Mouse (Mus musculus) neural tube, embryonic 12.5 days (tissue): ENCODE results near the gene Olfr1349. TPM values are rescaled to one million over a fixed set of nuclear protein-coding genes. Genes with fewer than 3 reads are reported as not detected.
"Not testable (repeated sequence)": the region's sequence is repeated elsewhere in the genome, so short reads cannot be mapped to it uniquely, and the experiment has no call there.

Experiments
- ATAC-seq: fragments of 200-750 bp; cut with Nextera tagmentation; 2 replicates; pipeline ENCODE4 v1.8.0; 2017; ENCODE audit warnings: low read depth, mild to moderate bottlenecking, moderate TSS enrichment, moderate library complexity; ENCODE audit not compliant: low FRiP score
- H3K27ac ChIP-seq: fragments of 300-500 bp; sonication (generic); 2 replicates; pipeline ENCODE4 v1.5.1; 2016
- H3K27me3 ChIP-seq: fragments of 300-500 bp; sonication (generic); replicated peaks from 2 replicates; pipeline ENCODE4 v1.6.1; 2016; ENCODE audit warnings: mild to moderate bottlenecking
- H3K36me3 ChIP-seq: fragments of 300-500 bp; sonication (generic); 2 replicates; pipeline ENCODE4 v1.6.1; 2016; ENCODE audit warnings: mild to moderate bottlenecking
- H3K4me1 ChIP-seq: fragments of 300-500 bp; sonication (generic); 2 replicates; pipeline ENCODE4 v1.6.1; 2016
- H3K4me2 ChIP-seq: fragments of 300-500 bp; sonication (generic); replicated peaks from 2 replicates; pipeline ENCODE4 v1.6.1; 2016; ENCODE audit warnings: mild to moderate bottlenecking
- H3K4me3 ChIP-seq: fragments of 300-500 bp; sonication (generic); 2 replicates; pipeline ENCODE4 v1.5.1; 2016
- H3K9ac ChIP-seq: fragments of 300-500 bp; sonication (generic); 2 replicates; pipeline ENCODE4 v1.6.1; 2016; ENCODE audit warnings: mild to moderate bottlenecking
- H3K9me3 ChIP-seq: fragments of 300-500 bp; sonication (generic); 2 replicates; pipeline ENCODE4 v1.6.1; 2016; ENCODE audit warnings: mild to moderate bottlenecking
- WGBS: fragments of 180-500 bp; shearing (Covaris S2); methylation state at CpG from one replicate; pipeline ENCODE4 v1.1.7; 2016; 5-methylcytosine and 5-hydroxymethylcytosine counted together
- polyA plus RNA-seq: library from polyadenylated mRNA; unstranded; fragments of >200 nt; fragmentation: Nextera tagmentation; extraction: Ambion mirVana; gene quantifications from 2 replicates; pipeline ENCODE4 v1.2.1, GENCODE M21; 2016

The Olfr1349 gene
- not detected in 2 replicates for polyA plus RNA-seq

GRCm38 (mm10) chr7:6522850-6523249, at the start of gene Olfr1349:
Gene Olfr1349, minus strand, starts transcription at chr7:6522950.
- no peak for ATAC-seq
- H3K4me1 ChIP-seq, result no peaks in the 10 kb centered on the region
- no peak within 1 kb of the TSS for H3K9ac ChIP-seq
- H3K36me3 ChIP-seq, result no peaks in the 10 kb centered on the region
- H3K4me3 ChIP-seq, result no peak within 1 kb of the TSS
- H3K4me2 ChIP-seq, result no peak within 1 kb of the TSS
- no peaks in the 10 kb centered on the region for H3K27me3 ChIP-seq
- WGBS, result 84% methylated on average over 5 of the region's 5 CpGs
- H3K9me3 ChIP-seq, result peaks cover 2% of the 10 kb centered on the region; the same call in 1 of the 2 replicates
- no peak within 1 kb of the TSS for H3K27ac ChIP-seq

GRCm38 (mm10) chr7:6564541-6564940, 41.8 kb upstream of the Olfr1349 start, which contains the start of gene Olfr1350:
Gene Olfr1350, plus strand, starts transcription at chr7:6564841.
- H3K27ac ChIP-seq, result no peak within 1 kb of the TSS
- H3K4me1 ChIP-seq, result no peaks in the 10 kb centered on the region
- H3K4me2 ChIP-seq, result no peak within 1 kb of the TSS
- H3K9me3 ChIP-seq, result peaks cover 16% of the 10 kb centered on the region; the same call in 1 of the 2 replicates
- no peak within 1 kb of the TSS for H3K9ac ChIP-seq
- no peaks in the 10 kb centered on the region for H3K27me3 ChIP-seq
- no peak for ATAC-seq
- H3K4me3 ChIP-seq, result no peak within 1 kb of the TSS
- H3K36me3 ChIP-seq, result no peaks in the 10 kb centered on the region

GRCm38 (mm10) chr7:6526141-6526540, 3.4 kb upstream of the Olfr1349 start:
- no peak overlapping the region for H3K9ac ChIP-seq
- no peak overlapping the region for H3K4me2 ChIP-seq
- H3K36me3 ChIP-seq, result no peaks in the 10 kb centered on the region
- 67% methylated on average over 5 of the region's 5 CpGs for WGBS
- H3K27me3 ChIP-seq, result no peaks in the 10 kb centered on the region
- no peaks in the 10 kb centered on the region for H3K4me1 ChIP-seq
- 0 out of 2 replicates have a peak, but pooled peaks cover 2% of the 10 kb centered on the region for H3K9me3 ChIP-seq
- H3K27ac ChIP-seq, result no peak overlapping the region
- no peak overlapping the region for H3K4me3 ChIP-seq
- ATAC-seq, result no peak

- no peaks in the 10 kb centered on the region for H3K4me1 ChIP-seq
- no peak for ATAC-seq
These were observed 2.3 kb upstream of the Olfr1349 start for GRCm38 (mm10) chr7:6525001-6525400.

GRCm38 (mm10) chr7:6521666-6522065, 1.1 kb downstream of the Olfr1349 start:
- no peak overlapping the region for H3K4me2 ChIP-seq
- H3K36me3 ChIP-seq, result no peaks in the 10 kb centered on the region
- ATAC-seq, result no peak
- no peak overlapping the region for H3K9ac ChIP-seq
- H3K4me1 ChIP-seq, result no peaks in the 10 kb centered on the region
- no peak overlapping the region for H3K4me3 ChIP-seq
- WGBS, result 51% methylated on average over 1 of the region's 1 CpGs
- peaks cover 7% of the 10 kb centered on the region; the same call in 1 of the 2 replicates for H3K9me3 ChIP-seq
- no peak overlapping the region for H3K27ac ChIP-seq
- no peaks in the 10 kb centered on the region for H3K27me3 ChIP-seq

More at GRCm38 (mm10) chr7:6525001-6525400, 2.3 kb upstream of the Olfr1349 start:
- 59% methylated on average over 3 of the region's 3 CpGs for WGBS
- Histone ChIP-seq H3K27me3 (no peaks in the 10 kb centered on the region), H3K27ac (no peak overlapping the region), H3K4me2 (no peak overlapping the region), H3K9ac (no peak overlapping the region), H3K9me3 (0 out of 2 replicates have a peak, but pooled peaks cover 2% of the 10 kb centered on the region), H3K36me3 (no peaks in the 10 kb centered on the region), H3K4me3 (no peak overlapping the region)

- peaks cover 4% of the 10 kb centered on the region; the same call in 1 of the 2 replicates for H3K9me3 ChIP-seq
- no peak within 1 kb of the TSS for H3K9ac ChIP-seq
- H3K4me3 ChIP-seq, result no peak within 1 kb of the TSS
- no peak within 1 kb of the TSS for H3K27ac ChIP-seq
- H3K4me1 ChIP-seq, result no peaks in the 10 kb centered on the region
- H3K36me3 ChIP-seq, result no peaks in the 10 kb centered on the region
- ATAC-seq, result no peak
- H3K27me3 ChIP-seq, result no peaks in the 10 kb centered on the region
- 98% methylated on average over 1 of the region's 1 CpGs for WGBS
- H3K4me2 ChIP-seq, result no peak within 1 kb of the TSS
These were observed 14.1 kb downstream of the Olfr1349 start, which contains the start of gene Olfr1348 for GRCm38 (mm10) chr7:6508648-6509047. Gene Olfr1348, minus strand, starts transcription at chr7:6508748.

- H3K4me2 ChIP-seq, result no peak within 1 kb of the TSS
- ATAC-seq, result no peak
- no peaks in the 10 kb centered on the region for H3K4me1 ChIP-seq
- H3K9me3 ChIP-seq, result no peaks in the 10 kb centered on the region
- WGBS, result 58% methylated on average over 1 of the region's 1 CpGs
- no peaks in the 10 kb centered on the region for H3K27me3 ChIP-seq
- no peak within 1 kb of the TSS for H3K27ac ChIP-seq
- H3K36me3 ChIP-seq, result no peaks in the 10 kb centered on the region
- no peak within 1 kb of the TSS for H3K4me3 ChIP-seq
- H3K9ac ChIP-seq, result no peak within 1 kb of the TSS
These were observed 23.1 kb downstream of the Olfr1349 start, which contains the start of gene Olfr1347 for GRCm38 (mm10) chr7:6499655-6500054. Gene Olfr1347, minus strand, starts transcription at chr7:6499755.

- H3K9ac ChIP-seq, result no peak within 1 kb of the TSS
- no peak within 1 kb of the TSS for H3K4me3 ChIP-seq
- no peak for ATAC-seq
- H3K27me3 ChIP-seq, result no peaks in the 10 kb centered on the region
- H3K9me3 ChIP-seq, result 0 out of 2 replicates have a peak, but pooled peaks cover 8% of the 10 kb centered on the region
- no peak within 1 kb of the TSS for H3K4me2 ChIP-seq
- H3K27ac ChIP-seq, result no peak within 1 kb of the TSS
- no peaks in the 10 kb centered on the region for H3K4me1 ChIP-seq
- no peaks in the 10 kb centered on the region for H3K36me3 ChIP-seq
- WGBS, result 25% methylated on average over 2 of the region's 2 CpGs
These were observed 35.9 kb downstream of the Olfr1349 start, which contains the start of gene Olfr5 for GRCm38 (mm10) chr7:6486841-6487240. Gene Olfr5, minus strand, starts transcription at chr7:6486941.

GRCm38 (mm10) chr7:6477633-6478032, 45.1 kb downstream of the Olfr1349 start:
- 76% methylated on average over 2 of the region's 2 CpGs for WGBS
- not testable (repeated sequence) for H3K4me1 ChIP-seq

GRCm38 (mm10) chr7:6466951-6467350, 55.8 kb downstream of the Olfr1349 start, which contains the start of gene Olfr1346:
Gene Olfr1346, plus strand, starts transcription at chr7:6467101.
- Histone ChIP-seq H3K9ac (no peak within 1 kb of the TSS), H3K4me3 (no peak within 1 kb of the TSS), H3K36me3 (no peaks in the 10 kb centered on the region), H3K27ac (no peak within 1 kb of the TSS), H3K9me3 (no peaks in the 10 kb centered on the region), H3K4me1 (no peaks in the 10 kb centered on the region), H3K27me3 (no peaks in the 10 kb centered on the region), H3K4me2 (no peak within 1 kb of the TSS)
- no peak for ATAC-seq

More at GRCm38 (mm10) chr7:6477633-6478032, 45.1 kb downstream of the Olfr1349 start:
- not testable (repeated sequence) for H3K4me3 ChIP-seq, H3K27me3 ChIP-seq, H3K4me2 ChIP-seq, H3K9ac ChIP-seq, H3K36me3 ChIP-seq, ATAC-seq, H3K27ac ChIP-seq
- peaks cover 11% of the 10 kb centered on the region; the same call in 1 of the 2 replicates for H3K9me3 ChIP-seq

Other genes with a start within 250 kb of the Olfr1349 start
- gene Zfp667, start 236.4 kb downstream of the Olfr1349 start, polyA plus RNA-seq, result 15.1 and 15.4 TPM in 2 replicates
- 8.0 and 10.1 TPM in 2 replicates for gene Zfp583, start 191.7 kb downstream of the Olfr1349 start, polyA plus RNA-seq
- 3.7 and 5.2 TPM in 2 replicates for gene Gm3854, start 179.2 kb downstream of the Olfr1349 start, polyA plus RNA-seq
- 2.0 and 3.1 TPM in 2 replicates for gene Zfp78, start 159.7 kb downstream of the Olfr1349 start, polyA plus RNA-seq
- gene Zfp28, start 139.7 kb downstream of the Olfr1349 start, polyA plus RNA-seq, result 15.5 and 15.6 TPM in 2 replicates
- gene Smim17, start 124.2 kb downstream of the Olfr1349 start, polyA plus RNA-seq, result 1.5 and 1.7 TPM in 2 replicates
- gene Gm20715, start 112.7 kb downstream of the Olfr1349 start, polyA plus RNA-seq, result not detected in 2 replicates
- gene Olfr1344, start 84.3 kb downstream of the Olfr1349 start, polyA plus RNA-seq, result not detected in 2 replicates
- gene Olfr1336, start 66.8 kb downstream of the Olfr1349 start, polyA plus RNA-seq, result not detected in 2 replicates
- gene Olfr1346, start 55.8 kb downstream of the Olfr1349 start, polyA plus RNA-seq, result not detected in 2 replicates
- not detected in 2 replicates for gene Olfr5, start 36.0 kb downstream of the Olfr1349 start, polyA plus RNA-seq
- not detected in 2 replicates for gene Olfr1347, start 23.2 kb downstream of the Olfr1349 start, polyA plus RNA-seq
- gene Olfr1348, start 14.2 kb downstream of the Olfr1349 start, polyA plus RNA-seq, result not detected in 2 replicates
- not detected in 2 replicates for gene Olfr1350, start 41.9 kb upstream of the Olfr1349 start, polyA plus RNA-seq
- gene Zim1, start 173.5 kb upstream of the Olfr1349 start, polyA plus RNA-seq, result 1.1 and 1.5 TPM in 2 replicates
- 104 and 116 TPM in 2 replicates for gene Peg3, start 207.5 kb upstream of the Olfr1349 start, polyA plus RNA-seq
- 17.3 and 17.5 TPM in 2 replicates for gene Usp29, start 207.6 kb upstream of the Olfr1349 start, polyA plus RNA-seq